Mouse (Mus musculus) heart, postnatal 0 days (tissue): ENCODE data around the gene Gm10337. TPM values are rescaled to one million over a fixed set of nuclear protein-coding genes. Genes with fewer than 3 reads are reported as not detected.
A peak's percentile ranks its signal among the peaks of the same experiment; 100 is the strongest.

Source experiments
- ATAC-seq: fragments of 200-750 bp; cut with Nextera tagmentation; 2 replicates; pipeline ENCODE4 v1.8.0; 2017; ENCODE audit warnings: low read depth, moderate number of reproducible peaks, moderate library complexity; ENCODE audit not compliant: insufficient read depth
- DNase-seq: peaks from one replicate; pipeline ENCODE4 v3.0.0-alpha.2; 2016; ENCODE audit warnings: low spot score
- H3K27ac ChIP-seq: fragments of 300-500 bp; sonication (generic); 2 replicates; pipeline ENCODE4 v1.5.1; 2014; ENCODE audit warnings: low read depth, mild to moderate bottlenecking
- H3K27me3 ChIP-seq: fragments of 300-500 bp; sonication (generic); 2 replicates; pipeline ENCODE4 v1.6.1; 2014; ENCODE audit warnings: low read length, mixed read lengths; ENCODE audit not compliant: control insufficient read depth, insufficient read depth
- H3K36me3 ChIP-seq: fragments of 300-500 bp; sonication (generic); replicated peaks from 2 replicates; pipeline ENCODE4 v1.6.1; 2014; ENCODE audit warnings: low read length, mixed read lengths; ENCODE audit not compliant: control insufficient read depth, insufficient read depth
- H3K4me1 ChIP-seq: fragments of 300-500 bp; sonication (generic); 2 replicates; pipeline ENCODE4 v1.6.1; 2014; ENCODE audit warnings: antibody characterized with exemption; ENCODE audit not compliant: control insufficient read depth, insufficient read depth
- H3K4me2 ChIP-seq: fragments of 300-500 bp; sonication (generic); 2 replicates; pipeline ENCODE4 v1.6.1; 2014; ENCODE audit warnings: low read depth, mild to moderate bottlenecking, low read length, moderate library complexity
- H3K4me3 ChIP-seq: fragments of 300-500 bp; sonication (generic); 2 replicates; pipeline ENCODE4 v1.5.1; 2014; ENCODE audit warnings: low read depth, low read length
- H3K9ac ChIP-seq: fragments of 300-500 bp; sonication (generic); replicated peaks from 2 replicates; pipeline ENCODE4 v1.6.1; 2014; ENCODE audit warnings: low read depth, low read length, mixed read lengths
- H3K9me3 ChIP-seq: fragments of 300-500 bp; sonication (generic); replicated peaks from 2 replicates; pipeline ENCODE4 v1.6.1; 2016; ENCODE audit warnings: low read length; ENCODE audit not compliant: control insufficient read depth
- CTCF ChIP-seq: IDR thresholded peaks from 2 replicates; pipeline ENCODE4 v1.5.1; 2016; ENCODE audit warnings: antibody characterized with exemption, control low read depth, low read depth
- EP300 ChIP-seq: IDR thresholded peaks from 2 replicates; pipeline ENCODE4 v1.6.1; 2016; ENCODE audit warnings: antibody characterized with exemption, low read depth
- WGBS: fragments of 180-500 bp; shearing (Covaris S2); extraction: QIAGEN DNeasy Blood & Tissue Kit; methylation state at CpG from one replicate; pipeline ENCODE4 v1.1.7; 2014; 5-methylcytosine and 5-hydroxymethylcytosine counted together
- polyA plus RNA-seq: library from polyadenylated mRNA; unstranded; fragments of >200 nt; fragmentation: Nextera tagmentation; extraction: Ambion mirVana; gene quantifications from 2 replicates; pipeline ENCODE4 v1.2.1, GENCODE M21; 2015
- total RNA-seq: library from RNA; depleted of rRNA; stranded (reverse); fragments of >200 nt; gene quantifications from 2 replicates; pipeline ENCODE4 v1.2.3, GENCODE M21; 2014; ENCODE audit warnings: low replicate concordance

The Gm10337 gene
- total and polyA plus RNA-seq, 2 experiments from 2014 or later, result not detected

- Histone ChIP-seq H3K36me3 (peaks cover 29% of the 10 kb centered on the region), H3K9ac (no peak overlapping the region), H3K4me2 (no peak overlapping the region), H3K27ac (peak overlapping the region; percentile 99), H3K4me1 (peaks cover 22% of the 10 kb centered on the region), H3K27me3 (no peaks in the 10 kb centered on the region), H3K9me3 (no peaks in the 10 kb centered on the region), H3K4me3 (no peak overlapping the region)
- no peak for ATAC-seq
- TF ChIP-seq CTCF, result no peak
- TF ChIP-seq EP300, result no peak
- 42% methylated on average over 4 of the region's 4 CpGs for WGBS
- peak; percentile 47 for DNase-seq
These were observed 16.9 kb downstream of the Gm10337 start for GRCm38 (mm10) chr15:102520416-102520815.

GRCm38 (mm10) chr15:102521480-102521879, 18.0 kb downstream of the Gm10337 start:
- 74% methylated on average over 4 of the region's 4 CpGs for WGBS
- Histone ChIP-seq H3K27ac (no peak overlapping the region), H3K9me3 (no peaks in the 10 kb centered on the region), H3K36me3 (peaks cover 39% of the 10 kb centered on the region), H3K4me3 (no peak overlapping the region), H3K4me1 (peaks cover 19% of the 10 kb centered on the region), H3K9ac (no peak overlapping the region), H3K4me2 (no peak overlapping the region), H3K27me3 (no peaks in the 10 kb centered on the region)
- ATAC-seq (no peak), DNase-seq (no peak)
- no peak for TF ChIP-seq EP300
- TF ChIP-seq CTCF, result no peak

DNA sequence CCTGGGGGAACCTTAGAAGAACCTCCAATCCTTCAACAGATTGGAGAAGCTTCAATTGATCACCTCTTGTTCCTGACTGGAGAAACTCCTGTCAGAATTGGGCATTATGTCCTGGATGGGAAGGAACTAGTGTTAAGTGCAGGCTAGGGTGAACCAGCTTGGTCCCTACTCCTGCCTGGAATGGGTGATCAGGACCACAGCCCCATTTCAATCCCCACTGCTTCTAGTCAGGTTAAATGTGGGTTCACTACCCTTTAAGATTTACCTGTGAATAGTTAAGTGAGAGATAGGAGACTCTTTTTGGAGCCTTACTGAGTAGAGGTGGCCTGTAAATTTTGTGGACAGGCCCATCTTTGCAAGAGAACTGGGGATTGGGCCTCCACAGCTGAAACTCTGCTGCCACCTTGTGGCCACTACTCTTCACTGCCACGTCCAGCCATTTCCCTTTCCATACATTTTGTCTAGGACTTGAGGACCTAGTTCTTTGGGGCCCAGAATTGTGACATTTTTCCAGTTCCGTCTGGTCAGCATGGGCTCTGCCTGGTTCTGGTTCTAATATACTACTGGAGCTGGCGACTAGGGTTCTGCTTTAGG, 21.5 kb downstream of the Gm10337 start, which contains the start of gene Npff:
Npff (minus strand) TSS at position 51 of the 594 bp plus-strand sequence.
- ATAC-seq (peak; percentile 40; the same call in 1 of the 2 replicates), DNase-seq (peak; percentile 82)
- Histone ChIP-seq H3K36me3 (peaks cover 70% of the 10 kb centered on the region), H3K27ac (no peak within 1 kb of the TSS; the same call in 1 of the 2 replicates), H3K4me3 (no peak within 1 kb of the TSS), H3K9me3 (no peaks in the 10 kb centered on the region), H3K27me3 (no peaks in the 10 kb centered on the region), H3K4me1 (peaks cover 6% of the 10 kb centered on the region), H3K9ac (no peak within 1 kb of the TSS), H3K4me2 (no peak within 1 kb of the TSS)
- peak; percentile 94 for TF ChIP-seq CTCF
- TF ChIP-seq EP300, result no peak
- 7% methylated on average over 3 of the region's 3 CpGs for WGBS

DNA sequence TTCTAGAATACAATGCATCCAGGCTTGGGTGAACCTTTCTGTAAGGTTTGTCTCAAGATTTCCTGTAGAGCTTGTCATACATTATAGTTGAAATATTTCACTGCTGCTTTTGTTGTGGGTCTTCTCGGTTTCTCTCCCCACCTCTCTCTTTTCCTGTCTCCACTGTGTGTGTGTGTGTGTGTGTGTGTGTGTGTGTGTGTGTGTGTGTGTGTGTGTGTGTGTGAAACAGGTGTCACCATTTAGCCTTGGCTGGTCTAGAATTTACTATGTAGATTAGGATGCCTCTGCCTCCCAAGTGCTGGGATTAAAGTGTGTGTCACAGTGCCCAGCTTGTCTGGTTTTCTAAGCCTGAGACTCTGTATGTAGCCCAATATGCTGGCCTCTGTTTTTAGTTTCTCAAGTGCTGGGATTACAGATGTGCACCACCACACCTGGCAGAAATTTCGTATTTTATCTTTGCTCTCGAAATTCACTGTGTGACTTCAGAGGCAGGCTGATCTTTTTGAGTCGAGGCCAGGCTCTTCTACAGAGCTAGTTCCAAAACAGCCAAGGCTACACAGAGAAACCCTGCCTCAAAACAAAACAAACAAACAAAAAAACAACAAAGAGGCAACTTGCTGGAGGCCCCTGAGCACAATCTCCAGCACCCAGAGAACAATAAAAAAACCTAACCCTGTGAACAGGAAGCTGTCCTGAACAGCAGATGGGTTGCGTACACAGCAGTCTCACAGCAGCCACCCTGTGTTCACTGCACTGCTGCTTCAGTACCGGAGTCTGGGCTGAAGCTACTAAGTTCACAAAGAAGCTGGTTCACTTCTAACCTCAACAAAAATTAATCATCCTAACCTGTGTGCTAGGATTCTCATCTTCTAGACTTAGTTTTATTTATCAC, 22.8 kb downstream of the Gm10337 start:
- Histone ChIP-seq H3K4me2 (no peak overlapping the region), H3K27me3 (no peaks in the 10 kb centered on the region), H3K9me3 (no peaks in the 10 kb centered on the region), H3K27ac (no peak overlapping the region; the same call in 1 of the 2 replicates), H3K9ac (no peak overlapping the region), H3K36me3 (peaks cover 79% of the 10 kb centered on the region), H3K4me3 (no peak overlapping the region), H3K4me1 (no peaks in the 10 kb centered on the region)
- ATAC-seq (no peak), DNase-seq (no peak)
- WGBS, result 77% methylated on average over 6 of the region's 6 CpGs
- no peak for TF ChIP-seq CTCF
- no peak for TF ChIP-seq EP300

- Histone ChIP-seq H3K36me3 (peaks cover 82% of the 10 kb centered on the region), H3K9me3 (no peaks in the 10 kb centered on the region), H3K4me2 (no peak overlapping the region), H3K9ac (no peak overlapping the region), H3K4me3 (no peak overlapping the region), H3K27ac (no peak overlapping the region), H3K4me1 (no peaks in the 10 kb centered on the region), H3K27me3 (no peaks in the 10 kb centered on the region)
- WGBS, result 70% methylated on average over 3 of the region's 3 CpGs
- DNase-seq, result no peak
- no peak for ATAC-seq
- no peak for TF ChIP-seq EP300
- peak; percentile 46 for TF ChIP-seq CTCF
These were observed 24.4 kb downstream of the Gm10337 start for GRCm38 (mm10) chr15:102527936-102528335.
